Mouse (Mus musculus) spleen, postnatal 36 days (tissue): ENCODE results near the gene Plcb3.
A peak's percentile ranks its signal among the peaks of the same experiment; 100 is the strongest.

Experiments used
- DNase-seq, 2 experiments: peaks; one replicate each; pipeline ENCODE4 v3.0.0; 2022; ENCODE audit warnings: low spot score in 2 of 2, mixed read lengths in 1 of 2

Plcb3 gene

GRCm38 (mm10) chr19:6940396-6941351 is 35.6 kb downstream of the Plcb3 start:
- no peak for DNase-seq

DNA sequence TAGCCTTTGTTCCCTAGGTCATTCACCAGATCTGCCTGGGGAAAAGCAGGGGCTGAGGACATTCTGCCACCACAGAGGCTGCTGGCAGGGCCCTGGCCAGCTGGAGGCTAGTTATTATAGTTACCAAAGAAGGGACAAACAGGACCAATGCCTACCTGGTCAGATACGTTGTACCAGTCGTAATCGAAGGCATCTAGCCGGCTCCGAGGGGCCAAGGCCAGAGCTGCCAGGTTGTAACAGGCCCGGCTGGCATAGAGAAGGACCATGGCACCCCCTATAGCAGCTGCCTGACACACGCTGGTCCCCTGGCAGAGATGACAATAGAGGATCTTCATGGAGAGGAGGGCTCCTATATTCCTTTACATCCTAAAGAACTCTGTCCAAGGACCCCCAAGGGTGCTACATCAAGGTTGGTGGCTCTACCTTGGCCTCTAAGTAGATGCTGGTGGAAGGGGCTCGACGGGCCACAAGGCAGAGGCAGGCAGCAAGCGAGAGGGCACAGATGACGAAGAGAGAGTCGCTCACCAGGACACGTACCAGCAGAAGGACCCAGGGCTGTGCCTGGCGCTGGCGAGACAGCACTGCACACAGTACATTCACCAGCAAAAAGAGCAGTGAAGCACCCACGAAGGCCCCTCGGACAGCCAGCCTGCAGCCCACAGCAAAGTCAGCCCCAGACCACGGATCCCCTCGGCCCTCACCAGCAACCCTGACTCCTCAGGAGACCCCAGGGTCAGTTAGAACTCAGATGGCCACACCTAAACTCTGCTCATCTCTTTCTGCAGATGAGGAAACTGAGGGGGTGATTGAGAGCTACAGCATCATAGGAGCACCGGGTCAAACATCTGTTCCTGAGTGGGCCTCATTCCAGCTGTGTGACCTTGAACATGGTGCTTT is 36.9 kb downstream of the Plcb3 start:
- no peak for DNase-seq

GRCm38 (mm10) chr19:6937541-6938465 is 38.5 kb downstream of the Plcb3 start:
- no peak for DNase-seq

GRCm38 (mm10) chr19:6936299-6936698 is 40.0 kb downstream of the Plcb3 start:
- DNase-seq: no peak

- DNase-seq: no peak
Measured at GRCm38 (mm10) chr19:6934195-6934977, 41.9 kb downstream of the Plcb3 start, which contains the start of gene Kcnk4. TSS of gene Kcnk4 (minus strand) at chr19:6934515.

- DNase-seq: no peak
Measured at GRCm38 (mm10) chr19:6933436-6934194, 42.7 kb downstream of the Plcb3 start.

- DNase-seq: no peak
Measured at GRCm38 (mm10) chr19:6933102-6933435, 43.2 kb downstream of the Plcb3 start.

- no peak for DNase-seq
Measured at GRCm38 (mm10) chr19:6932018-6932417, 44.3 kb downstream of the Plcb3 start.

DNA sequence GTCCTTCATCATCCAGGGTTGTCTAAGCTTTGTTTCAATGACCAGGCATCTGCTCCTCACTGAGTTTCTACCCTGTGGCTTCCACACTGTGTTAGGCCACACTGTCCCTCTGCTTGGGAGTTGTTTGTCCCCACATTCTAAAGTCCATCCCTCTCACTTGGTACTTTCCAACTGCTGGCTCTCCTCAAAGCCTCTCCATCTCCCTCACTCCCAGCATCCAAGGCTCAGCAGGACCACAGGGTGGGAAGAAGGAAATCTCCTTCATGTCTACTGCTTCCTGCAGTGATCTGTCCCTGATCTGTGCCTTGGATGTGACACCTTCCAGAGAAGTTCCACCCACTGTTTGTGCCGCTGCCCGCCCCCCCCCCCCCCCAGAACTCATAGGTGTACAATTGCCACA is 45.3 kb downstream of the Plcb3 start:
- DNase-seq: no peak

DNA sequence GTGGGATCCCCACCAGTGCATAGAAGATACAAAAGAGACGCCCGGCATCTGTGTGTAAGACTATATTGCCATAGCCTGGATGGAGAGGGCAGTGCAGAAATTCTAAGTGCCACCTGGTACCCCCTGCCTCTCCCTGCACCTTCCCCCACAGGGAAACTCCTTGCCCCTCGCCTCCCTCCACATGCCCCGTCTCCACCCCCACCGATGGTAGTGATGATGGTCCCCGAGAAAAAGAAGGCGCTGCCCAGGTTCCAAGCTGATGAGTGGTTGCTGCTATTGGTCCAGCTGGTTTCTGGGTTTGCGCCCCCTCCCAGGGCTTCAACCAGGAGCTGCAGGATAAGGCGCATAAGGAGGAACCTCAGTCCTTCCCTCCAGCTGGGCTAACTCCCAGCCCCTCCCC is 48.2 kb downstream of the Plcb3 start:
- no peak for DNase-seq

- DNase-seq: no peak
Measured at GRCm38 (mm10) chr19:6926559-6927255, 49.6 kb downstream of the Plcb3 start.

DNA sequence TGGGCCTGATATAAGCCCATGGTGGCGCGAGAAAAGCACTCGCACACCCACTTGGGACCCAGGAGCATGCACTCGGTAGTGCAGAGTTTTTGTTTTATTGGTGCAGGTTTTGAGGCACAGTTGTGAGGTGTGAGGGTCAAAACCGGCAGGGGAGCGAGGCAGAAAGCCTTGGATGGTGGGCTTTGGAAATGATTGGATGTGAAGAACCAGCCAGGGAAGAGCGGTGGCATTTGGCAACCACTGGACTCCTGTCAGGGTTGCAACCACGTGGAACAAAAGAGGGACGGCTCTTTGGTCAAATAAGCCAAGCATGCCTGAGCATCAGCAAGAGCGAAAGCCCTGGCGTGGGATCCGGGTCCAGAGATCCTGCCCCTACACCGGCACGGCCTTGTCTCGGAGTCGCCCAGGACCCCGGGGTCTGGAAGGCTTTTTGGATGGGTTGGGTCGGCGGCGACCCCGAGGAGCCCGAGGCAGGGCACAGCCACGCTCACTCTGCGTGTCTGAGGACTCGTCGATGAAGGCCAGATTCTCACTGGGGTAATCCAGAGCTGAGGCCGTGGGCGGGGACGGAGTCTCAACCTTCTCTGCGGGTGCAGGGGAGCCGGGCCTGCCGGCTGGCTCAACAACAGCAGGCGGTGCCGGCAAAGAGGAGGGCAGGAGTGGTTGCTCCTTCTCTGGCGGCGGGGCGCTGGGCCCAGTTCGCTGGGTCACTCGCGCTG is 50.5 kb downstream of the Plcb3 start:
- DNase-seq: no peak

DNA sequence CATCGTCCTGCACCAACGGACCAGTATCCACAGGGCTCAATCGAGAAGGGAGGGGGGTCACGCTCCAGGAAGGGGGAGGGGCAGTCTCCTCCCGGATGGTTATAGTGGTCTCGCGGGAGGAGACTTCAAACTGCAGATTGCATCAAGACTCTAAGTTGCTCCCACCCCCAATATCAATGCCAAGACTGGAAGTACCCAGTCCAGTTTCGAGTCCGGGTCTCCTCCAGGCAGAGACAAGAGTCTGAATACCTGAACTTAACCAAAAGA is 51.0 kb downstream of the Plcb3 start, which contains the start of gene Catsperz:
Gene Catsperz (minus strand): TSS at position 74 of the 267 bp plus-strand sequence.
- DNase-seq: no peak

GRCm38 (mm10) chr19:6924461-6925306 is 51.6 kb downstream of the Plcb3 start:
- DNase-seq: peak; percentile 68 to 79

GRCm38 (mm10) chr19:6922901-6923735 is 53.2 kb downstream of the Plcb3 start:
- no peak for DNase-seq

GRCm38 (mm10) chr19:6921647-6922567 is 54.4 kb downstream of the Plcb3 start, which contains the start of gene Esrra:
TSS of gene Esrra (minus strand) at chr19:6921813.
- peak; percentile 100 for DNase-seq
